Mouse (Mus musculus): ENCODE data around the gene D6Wsu163e.

GRCm38 (mm10) chr6:126981539-126982234 is 41.9 kb downstream of the D6Wsu163e start:
- TF ChIP-seq POLR2A (IDR thresholded peaks at IDR 0.05; ENCODE audit: extremely low read depth, insufficient read depth, low read length) = no peak
- no peak for TF ChIP-seq CTCF (IDR thresholded peaks at IDR 0.05; ENCODE audit: extremely low read depth, insufficient read depth, low read length)
